Mouse (Mus musculus) cerebellum, adult 2 months (tissue): ENCODE data around the gene Rab22a. TPM values are rescaled to one million over a fixed set of nuclear protein-coding genes. Genes with fewer than 3 reads are reported as not detected.
A peak's percentile ranks its signal among the peaks of the same experiment; 100 is the strongest.

Experiments
- DNase-seq, 2 experiments: peaks; one replicate each; pipeline ENCODE4 v3.0.0; 2021
- H3K27ac ChIP-seq: fragments of 200-500 bp; 2 replicates; pipeline ENCODE4 v1.5.1; 2012; ENCODE audit warnings: low read length, control low read depth, inconsistent platforms; ENCODE audit not compliant: insufficient read depth
- H3K27me3 ChIP-seq: fragments of 200-500 bp; 2 replicates; pipeline ENCODE4 v1.6.1; 2012; ENCODE audit warnings: inconsistent platforms, mild to moderate bottlenecking, low read length, moderate library complexity; ENCODE audit not compliant: control insufficient read depth, insufficient read depth
- H3K4me1 ChIP-seq: fragments of 200-500 bp; 2 replicates; pipeline ENCODE4 v1.6.1; 2011; ENCODE audit warnings: low read length; ENCODE audit not compliant: control insufficient read depth, insufficient read depth
- H3K4me3 ChIP-seq: fragments of 200-500 bp; replicated peaks from 2 replicates; pipeline ENCODE3; 2011; ENCODE audit warnings: mild to moderate bottlenecking, low read depth, low read length, control low read depth; ENCODE audit not compliant: insufficient read depth
- CTCF ChIP-seq: fragments of 200-500 bp; IDR thresholded peaks from 2 replicates; pipeline ENCODE4 v1.5.1; 2011; ENCODE audit warnings: low read depth, mild to moderate bottlenecking, control low read depth, low read length, moderate library complexity, borderline replicate concordance; ENCODE audit not compliant: insufficient read depth
- POLR2A ChIP-seq: fragments of 200-500 bp; IDR thresholded peaks from 2 replicates; pipeline ENCODE4 v1.6.1; 2011; ENCODE audit warnings: low read length, control low read depth, borderline replicate concordance; ENCODE audit not compliant: insufficient read depth
- WGBS: fragments of 180-500 bp; shearing (Covaris S2); methylation state at CpG from one replicate; pipeline ENCODE4 v1.1.7; 2018; 5-methylcytosine and 5-hydroxymethylcytosine counted together
- polyA plus RNA-seq: library from polyadenylated mRNA; depleted of rRNA; stranded (reverse); fragments of >200 nt; gene quantifications from 2 replicates; pipeline ENCODE4 v1.2.3, GENCODE M21; 2012

Gene Rab22a
- polyA plus RNA-seq, 1 experiment, result 20.1 TPM

GRCm38 (mm10) chr2:173730444-173730966 lies 70.9 kb downstream of the Rab22a start:
- Histone ChIP-seq H3K4me3 (no peak overlapping the region), H3K27ac (no peak overlapping the region), H3K27me3 (no peaks in the 10 kb centered on the region), H3K4me1 (no peaks in the 10 kb centered on the region)
- no peak for TF ChIP-seq CTCF
- TF ChIP-seq POLR2A, result no peak
- WGBS, result 20% methylated on average over 9 of the region's 9 CpGs
- no peak for DNase-seq

DNA sequence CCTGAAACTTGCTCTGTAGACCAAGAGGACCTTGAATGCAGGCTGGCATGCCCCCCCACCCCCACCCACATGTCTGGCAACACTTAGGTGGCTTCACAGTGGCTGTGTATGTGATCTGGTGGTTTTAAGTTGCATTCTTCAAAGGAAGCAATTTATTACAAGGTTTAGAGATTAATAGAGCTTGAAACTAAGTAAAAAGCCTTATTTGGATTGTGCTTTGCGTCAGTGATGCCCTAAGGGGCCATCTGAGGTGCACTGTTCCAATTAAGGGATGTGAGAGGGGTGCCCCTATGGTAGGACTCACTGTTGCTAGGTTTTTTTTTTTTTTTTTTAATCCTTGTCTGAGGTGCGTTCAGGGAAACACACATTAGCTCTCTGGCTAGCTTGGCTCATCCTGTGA lies 74.9 kb downstream of the Rab22a start:
- Histone ChIP-seq H3K27ac (no peak overlapping the region), H3K27me3 (no peaks in the 10 kb centered on the region), H3K4me1 (peaks cover 12% of the 10 kb centered on the region), H3K4me3 (no peak overlapping the region)
- DNase-seq, result no peak
- WGBS, result 63% methylated on average over 2 of the region's 2 CpGs
- TF ChIP-seq POLR2A (no peak), CTCF (no peak)

GRCm38 (mm10) chr2:173737222-173737989 lies 77.8 kb downstream of the Rab22a start, which contains the start of gene Vapb:
TSS of gene Vapb (plus strand) at chr2:173737511.
- DNase-seq, result peak; percentile 98 to 99
- Histone ChIP-seq H3K4me1 (peaks cover 12% of the 10 kb centered on the region), H3K27ac (no peak within 1 kb of the TSS), H3K27me3 (no peaks in the 10 kb centered on the region), H3K4me3 (peak within 1 kb of the TSS; percentile 84)
- 0 out of 2 replicates have a peak, but pooled peaks have one; percentile 40 for TF ChIP-seq POLR2A
- no peak for TF ChIP-seq CTCF
- WGBS, result under 1% methylated on average over 68 of the region's 70 CpGs

DNA sequence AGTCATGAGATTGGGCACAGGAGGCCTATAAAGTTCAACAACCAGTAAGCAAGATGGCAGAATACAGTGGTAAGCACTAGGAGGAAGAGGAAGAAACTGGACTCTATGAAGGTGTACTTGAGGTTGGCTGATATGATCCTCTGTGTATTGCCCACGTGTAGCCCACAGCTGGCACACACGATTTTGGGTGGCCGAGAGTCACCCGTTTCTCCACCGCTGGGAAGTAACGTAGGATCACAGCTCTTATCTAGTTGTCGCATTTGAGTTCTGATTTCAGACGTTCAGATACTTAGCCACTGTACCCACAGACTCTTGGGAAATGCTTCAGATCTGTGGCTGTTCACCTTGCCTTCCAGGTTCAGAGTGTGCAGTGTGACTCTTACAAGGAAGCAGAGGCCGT lies 78.7 kb downstream of the Rab22a start:
- DNase-seq, result no peak
- H3K27ac ChIP-seq, result no peak overlapping the region
- H3K4me3 ChIP-seq, result peak overlapping the region; percentile 84
- TF ChIP-seq CTCF (no peak), POLR2A (no peak)
- peaks cover 12% of the 10 kb centered on the region for H3K4me1 ChIP-seq
- 80% methylated on average over 9 of the region's 9 CpGs for WGBS
- H3K27me3 ChIP-seq, result no peaks in the 10 kb centered on the region

DNA sequence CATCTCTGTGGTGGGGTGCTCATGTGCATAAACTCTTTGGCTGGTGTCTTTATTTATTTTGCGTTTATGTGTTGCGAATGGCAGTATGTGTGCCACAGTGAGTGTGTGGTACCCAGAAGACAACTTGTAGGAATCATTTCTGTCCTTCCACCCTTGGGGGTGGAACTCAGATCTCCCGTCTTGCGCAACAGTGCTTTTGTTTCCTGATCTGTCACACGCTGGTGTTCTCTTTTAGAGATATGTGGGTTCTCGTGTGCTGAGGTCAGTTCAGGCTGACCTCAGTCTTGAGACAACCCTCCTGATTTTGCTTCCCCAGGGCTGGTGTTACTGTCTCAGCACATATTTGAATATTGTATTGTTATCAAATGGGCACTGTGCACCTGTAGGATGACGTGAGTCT lies 79.5 kb downstream of the Rab22a start:
- no peak for DNase-seq
- WGBS, result 86% methylated on average over 7 of the region's 7 CpGs
- H3K4me3 ChIP-seq, result peak overlapping the region; percentile 19
- no peak overlapping the region for H3K27ac ChIP-seq
- TF ChIP-seq POLR2A (no peak), CTCF (no peak)
- H3K27me3 ChIP-seq, result no peaks in the 10 kb centered on the region
- H3K4me1 ChIP-seq, result peaks cover 12% of the 10 kb centered on the region

GRCm38 (mm10) chr2:173742090-173742489 lies 82.5 kb downstream of the Rab22a start:
- TF ChIP-seq CTCF, result no peak
- TF ChIP-seq POLR2A, result no peak
- Histone ChIP-seq H3K27me3 (no peaks in the 10 kb centered on the region; the same call in 1 of the 2 replicates), H3K4me3 (no peak overlapping the region), H3K27ac (no peak overlapping the region), H3K4me1 (peaks cover 12% of the 10 kb centered on the region)
- no peak for DNase-seq
- WGBS, result 72% methylated on average over 13 of the region's 13 CpGs

GRCm38 (mm10) chr2:173742744-173743143 lies 83.2 kb downstream of the Rab22a start:
- WGBS, result 78% methylated on average over 9 of the region's 9 CpGs
- no peak overlapping the region for H3K4me3 ChIP-seq
- no peak for TF ChIP-seq POLR2A
- TF ChIP-seq CTCF, result no peak
- H3K27me3 ChIP-seq, result no peaks in the 10 kb centered on the region; the same call in 1 of the 2 replicates
- DNase-seq, result no peak
- no peak overlapping the region for H3K27ac ChIP-seq
- peaks cover 12% of the 10 kb centered on the region for H3K4me1 ChIP-seq

DNA sequence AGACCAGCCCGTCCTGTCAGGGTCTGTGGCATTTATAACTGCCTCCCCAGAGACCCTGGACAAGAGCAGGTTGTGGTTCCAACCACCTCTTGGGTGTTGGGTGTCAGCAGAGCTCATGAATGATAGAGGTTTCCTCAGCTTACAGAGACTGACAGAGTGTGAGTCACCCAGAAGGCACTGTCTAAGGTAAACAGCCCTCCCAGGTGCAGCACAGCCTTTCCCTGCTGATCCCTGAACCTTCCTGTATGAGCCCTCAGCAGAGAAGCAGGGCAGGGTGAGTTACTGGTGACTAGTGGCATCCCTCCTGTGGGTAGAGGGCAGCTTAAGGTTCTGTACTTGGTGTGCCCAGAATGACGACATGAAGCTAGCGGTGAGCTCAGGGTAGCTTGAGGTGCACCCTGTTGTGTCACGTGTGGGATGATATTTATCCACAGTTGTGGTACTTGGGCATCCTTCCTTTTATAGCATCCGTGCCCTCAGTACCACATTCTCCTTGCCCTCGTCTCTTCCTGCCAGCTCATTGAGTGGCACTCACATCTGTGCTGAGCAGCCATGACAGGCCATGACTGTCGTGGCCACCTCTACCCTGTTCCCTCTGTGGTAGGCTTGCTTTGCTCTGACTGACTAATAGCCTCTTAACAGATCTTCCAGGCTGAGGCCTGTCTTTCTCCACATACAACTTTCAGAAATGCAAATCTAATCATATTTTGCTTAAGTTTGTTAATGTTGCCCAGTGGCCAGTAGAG lies 84.7 kb downstream of the Rab22a start:
- WGBS, result 80% methylated on average over 7 of the region's 7 CpGs
- H3K27me3 ChIP-seq, result no peaks in the 10 kb centered on the region; the same call in 1 of the 2 replicates
- DNase-seq, result no peak

More for the DNA sequence above, 84.7 kb downstream of the Rab22a start:
- Histone ChIP-seq H3K27ac (no peak overlapping the region), H3K4me3 (no peak overlapping the region), H3K4me1 (peaks cover 3% of the 10 kb centered on the region; the same call in 1 of the 2 replicates)
- TF ChIP-seq POLR2A, result no peak
- no peak for TF ChIP-seq CTCF
